Mouse (Mus musculus): ENCODE measurements around the gene Clec9a. TPM values are rescaled to one million over a fixed set of nuclear protein-coding genes. Genes with fewer than 3 reads are reported as not detected.

Gene Clec9a
- polyA plus RNA-seq, 1 experiment from 2014 or later, result 0.17 TPM

- H3K9me3 ChIP-seq (ENCODE audit: control insufficient read depth, low read length), result no peaks in the 10 kb centered on the region
- 86% methylated on average over 3 of the region's 3 CpGs for WGBS
- no peaks in the 10 kb centered on the region for H3K36me3 ChIP-seq (ENCODE audit: control insufficient read depth, insufficient read depth, low read length)
- no peak overlapping the region for H3K9ac ChIP-seq (replicated peaks; ENCODE audit: low read depth, low read length)
- no peaks in the 10 kb centered on the region for H3K27me3 ChIP-seq (ENCODE audit: control insufficient read depth, insufficient read depth, low read length)
- H3K4me2 ChIP-seq (ENCODE audit: low read depth, low read length), result no peak overlapping the region
- H3K27ac ChIP-seq (ENCODE audit: low read depth, low read length), result no peak overlapping the region
- no peaks in the 10 kb centered on the region for H3K4me1 ChIP-seq (ENCODE audit: control insufficient read depth, insufficient read depth, low read length)
- no peak overlapping the region for H3K4me3 ChIP-seq (ENCODE audit: low read depth, low read length)
- no peak for ATAC-seq (ENCODE audit: low read depth)
Measured at GRCm38 (mm10) chr6:129436025-129436424, 27.4 kb downstream of the Clec9a start.

DNA sequence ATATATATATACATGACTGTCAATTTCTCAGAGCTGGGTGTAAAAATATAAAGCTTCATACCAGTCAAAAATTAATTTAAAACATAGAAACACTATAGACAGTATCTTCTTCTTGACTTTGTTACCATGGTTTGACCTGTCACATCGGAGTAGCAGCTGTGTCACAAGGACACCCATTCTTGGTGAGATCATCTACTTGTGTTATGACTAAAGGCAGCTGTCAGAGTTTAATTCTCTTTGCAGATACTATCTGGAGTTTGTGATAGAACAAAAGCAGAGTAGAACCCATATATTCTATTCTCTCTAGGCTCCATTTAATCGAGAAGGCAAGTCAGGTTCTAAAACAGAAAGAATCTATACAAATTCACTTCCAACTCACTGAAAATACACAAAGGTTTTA, 29.4 kb downstream of the Clec9a start:
- WGBS, result 86% methylated on average over 2 of the region's 2 CpGs
- H3K27me3 ChIP-seq (ENCODE audit: control insufficient read depth, insufficient read depth, low read length), result no peaks in the 10 kb centered on the region
- H3K9ac ChIP-seq (replicated peaks; ENCODE audit: low read depth, low read length), result no peak overlapping the region
- no peaks in the 10 kb centered on the region for H3K4me1 ChIP-seq (ENCODE audit: control insufficient read depth, insufficient read depth, low read length)
- no peaks in the 10 kb centered on the region for H3K9me3 ChIP-seq (ENCODE audit: control insufficient read depth, low read length)
- no peaks in the 10 kb centered on the region for H3K36me3 ChIP-seq (ENCODE audit: control insufficient read depth, insufficient read depth, low read length)
- H3K4me3 ChIP-seq (ENCODE audit: low read depth, low read length), result no peak overlapping the region
- ATAC-seq (ENCODE audit: low read depth), result no peak
- H3K27ac ChIP-seq (ENCODE audit: low read depth, low read length), result no peak overlapping the region
- no peak overlapping the region for H3K4me2 ChIP-seq (ENCODE audit: low read depth, low read length)

- Histone ChIP-seq H3K9me3 (ENCODE audit: control insufficient read depth, low read length) (no peaks in the 10 kb centered on the region), H3K27me3 (ENCODE audit: control insufficient read depth, insufficient read depth, low read length) (no peaks in the 10 kb centered on the region), H3K4me1 (ENCODE audit: control insufficient read depth, insufficient read depth, low read length) (no peaks in the 10 kb centered on the region), H3K4me2 (ENCODE audit: low read depth, low read length) (no peak overlapping the region), H3K4me3 (ENCODE audit: low read depth, low read length) (no peak overlapping the region), H3K27ac (ENCODE audit: low read depth, low read length) (no peak overlapping the region), H3K36me3 (ENCODE audit: control insufficient read depth, insufficient read depth, low read length) (no peaks in the 10 kb centered on the region), H3K9ac (replicated peaks; ENCODE audit: low read depth, low read length) (no peak overlapping the region)
- 82% methylated on average over 6 of the region's 6 CpGs for WGBS
- no peak for ATAC-seq (ENCODE audit: low read depth)
Measured at GRCm38 (mm10) chr6:129449743-129450142, 41.1 kb downstream of the Clec9a start.

DNA sequence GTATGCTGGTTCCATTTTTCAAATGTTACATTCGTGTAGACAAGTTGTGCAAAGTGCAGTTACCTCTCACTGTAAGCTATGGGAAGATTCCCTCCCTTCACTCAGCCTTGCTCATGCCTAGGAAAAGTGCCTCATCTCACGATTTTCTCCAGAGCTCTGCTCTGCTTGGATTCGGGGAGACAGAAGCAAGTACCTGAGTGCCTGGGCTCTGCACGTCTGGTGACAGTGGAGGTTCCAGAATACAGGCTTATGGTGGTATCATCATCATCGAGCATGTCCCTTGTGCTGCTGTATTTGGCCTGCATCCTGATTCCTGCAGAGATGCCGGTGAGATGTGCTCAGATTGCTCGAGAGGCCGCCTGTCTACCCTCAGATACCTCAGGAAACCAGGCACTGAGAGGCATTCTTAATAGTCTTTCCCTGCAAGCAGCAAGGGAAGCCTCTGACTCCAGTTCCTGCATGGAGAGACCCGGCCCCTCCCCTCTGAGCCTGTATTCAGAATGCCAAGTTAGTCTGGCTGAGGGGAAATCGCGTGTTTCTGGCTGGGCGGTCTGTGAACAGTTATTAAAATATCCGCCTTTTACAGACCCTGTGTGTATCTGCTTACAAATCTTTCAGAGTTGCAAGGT, 42.9 kb downstream of the Clec9a start, which contains the start of gene Clec1a:
TSS of gene Clec1a (minus strand) at position 590 of the 629 bp plus-strand sequence.
- H3K4me3 ChIP-seq (ENCODE audit: low read depth, low read length), result no peak within 1 kb of the TSS
- H3K27ac ChIP-seq (ENCODE audit: low read depth, low read length), result no peak within 1 kb of the TSS
- WGBS, result 58% methylated on average over 13 of the region's 13 CpGs
- ATAC-seq (ENCODE audit: low read depth), result peak; percentile 38; the same call in 1 of the 2 replicates
- H3K36me3 ChIP-seq (ENCODE audit: control insufficient read depth, insufficient read depth, low read length), result no peaks in the 10 kb centered on the region
- no peak within 1 kb of the TSS for H3K4me2 ChIP-seq (ENCODE audit: low read depth, low read length)
- H3K27me3 ChIP-seq (ENCODE audit: control insufficient read depth, insufficient read depth, low read length), result no peaks in the 10 kb centered on the region
- H3K9ac ChIP-seq (replicated peaks; ENCODE audit: low read depth, low read length), result no peak within 1 kb of the TSS
- no peaks in the 10 kb centered on the region for H3K9me3 ChIP-seq (ENCODE audit: control insufficient read depth, low read length)
- no peaks in the 10 kb centered on the region for H3K4me1 ChIP-seq (ENCODE audit: control insufficient read depth, insufficient read depth, low read length)

DNA sequence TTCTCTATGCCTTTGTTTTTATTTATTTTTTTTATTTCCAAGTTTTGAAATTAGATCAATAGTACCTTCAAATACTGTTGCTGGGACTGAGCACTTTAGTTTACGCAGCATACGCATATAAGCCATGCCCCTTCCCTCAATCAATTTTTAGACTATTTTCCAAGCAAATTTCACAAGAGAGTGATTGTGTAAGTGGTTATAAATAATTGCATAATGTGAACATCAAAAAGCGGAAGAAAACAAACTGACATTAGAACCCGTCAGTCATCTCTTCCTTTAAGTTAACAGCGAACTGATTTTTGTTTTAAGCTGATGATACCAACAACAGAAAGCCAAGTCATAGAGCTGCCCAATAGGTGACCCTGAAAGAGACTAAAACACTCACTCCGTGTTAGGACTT, 62.7 kb downstream of the Clec9a start:
- H3K4me1 ChIP-seq (ENCODE audit: control insufficient read depth, insufficient read depth, low read length), result no peaks in the 10 kb centered on the region
- no peaks in the 10 kb centered on the region for H3K9me3 ChIP-seq (ENCODE audit: control insufficient read depth, low read length)
- no peaks in the 10 kb centered on the region for H3K27me3 ChIP-seq (ENCODE audit: control insufficient read depth, insufficient read depth, low read length)
- no peak overlapping the region for H3K4me2 ChIP-seq (ENCODE audit: low read depth, low read length)
- no peaks in the 10 kb centered on the region for H3K36me3 ChIP-seq (ENCODE audit: control insufficient read depth, insufficient read depth, low read length)
- WGBS, result 90% methylated on average over 6 of the region's 6 CpGs
- no peak for ATAC-seq (ENCODE audit: low read depth)
- no peak overlapping the region for H3K4me3 ChIP-seq (ENCODE audit: low read depth, low read length)
- H3K9ac ChIP-seq (replicated peaks; ENCODE audit: low read depth, low read length), result no peak overlapping the region
- no peak overlapping the region for H3K27ac ChIP-seq (ENCODE audit: low read depth, low read length)

- Histone ChIP-seq H3K9me3 (ENCODE audit: control insufficient read depth, low read length) (no peaks in the 10 kb centered on the region), H3K9ac (replicated peaks; ENCODE audit: low read depth, low read length) (no peak overlapping the region), H3K36me3 (ENCODE audit: control insufficient read depth, insufficient read depth, low read length) (no peaks in the 10 kb centered on the region), H3K4me1 (ENCODE audit: control insufficient read depth, insufficient read depth, low read length) (no peaks in the 10 kb centered on the region), H3K4me3 (ENCODE audit: low read depth, low read length) (no peak overlapping the region), H3K27ac (ENCODE audit: low read depth, low read length) (no peak overlapping the region), H3K4me2 (ENCODE audit: low read depth, low read length) (no peak overlapping the region), H3K27me3 (ENCODE audit: control insufficient read depth, insufficient read depth, low read length) (no peaks in the 10 kb centered on the region)
- no peak for ATAC-seq (ENCODE audit: low read depth)
- WGBS, result 81% methylated on average over 5 of the region's 5 CpGs
Measured at GRCm38 (mm10) chr6:129472627-129473026, 64.0 kb downstream of the Clec9a start.

Other genes with a start within 250 kb of the Clec9a start
- 0.30 TPM in 1 of 2 replicates, not detected in the other for gene Clec2d, start 228.2 kb upstream of the Clec9a start, polyA plus RNA-seq (2014; fragmentation: Nextera tagmentation; extraction: Ambion mirVana)
- not detected in 2 replicates for gene Cd69, start 133.4 kb upstream of the Clec9a start, polyA plus RNA-seq (2014; fragmentation: Nextera tagmentation; extraction: Ambion mirVana)
- not detected in 2 replicates for gene 4922502D21Rik, start 77.1 kb upstream of the Clec9a start, polyA plus RNA-seq (2014; fragmentation: Nextera tagmentation; extraction: Ambion mirVana)
- gene Clec12a, start 66.2 kb upstream of the Clec9a start, polyA plus RNA-seq (2014; fragmentation: Nextera tagmentation; extraction: Ambion mirVana), result 0.48 and 0.55 TPM in 2 replicates
- 0.17 and 0.27 TPM in 2 replicates for gene Clec12b, start 23.0 kb upstream of the Clec9a start, polyA plus RNA-seq (2014; fragmentation: Nextera tagmentation; extraction: Ambion mirVana)
- gene Clec1b, start 11.6 kb upstream of the Clec9a start, polyA plus RNA-seq (2014; fragmentation: Nextera tagmentation; extraction: Ambion mirVana), result 0.54 and 0.88 TPM in 2 replicates
- 0.87 and 1.6 TPM in 2 replicates for gene Clec1a, start 43.1 kb downstream of the Clec9a start, polyA plus RNA-seq (2014; fragmentation: Nextera tagmentation; extraction: Ambion mirVana)
- not detected in 2 replicates for gene Olr1, start 98.3 kb downstream of the Clec9a start, polyA plus RNA-seq (2014; fragmentation: Nextera tagmentation; extraction: Ambion mirVana)
- 0.33 TPM in 1 of 2 replicates, not detected in the other for gene Tmem52b, start 103.7 kb downstream of the Clec9a start, polyA plus RNA-seq (2014; fragmentation: Nextera tagmentation; extraction: Ambion mirVana)
- 60.2 and 60.6 TPM in 2 replicates for gene Gabarapl1, start 124.3 kb downstream of the Clec9a start, polyA plus RNA-seq (2014; fragmentation: Nextera tagmentation; extraction: Ambion mirVana)
- gene Klre1, start 169.0 kb downstream of the Clec9a start, polyA plus RNA-seq (2014; fragmentation: Nextera tagmentation; extraction: Ambion mirVana), result not detected in 2 replicates
- not detected in 2 replicates for gene Klrd1, start 182.9 kb downstream of the Clec9a start, polyA plus RNA-seq (2014; fragmentation: Nextera tagmentation; extraction: Ambion mirVana)
- 0.19 and 0.43 TPM in 2 replicates for gene Klrk1, start 215.0 kb downstream of the Clec9a start, polyA plus RNA-seq (2014; fragmentation: Nextera tagmentation; extraction: Ambion mirVana)
- not detected in 2 replicates for gene Klrc3, start 234.5 kb downstream of the Clec9a start, polyA plus RNA-seq (2014; fragmentation: Nextera tagmentation; extraction: Ambion mirVana)